Mouse (Mus musculus) adrenal gland, postnatal 25 days (tissue): Measurements from ENCODE around the gene Itih5. TPM values are rescaled to one million over a fixed set of nuclear protein-coding genes. Genes with fewer than 3 reads are reported as not detected.

Experiments used
- DNase-seq: peaks from one replicate; pipeline ENCODE4 v3.0.0; 2021; ENCODE audit warnings: mixed read lengths
- long read RNA-seq: library from polyadenylated mRNA; stranded (forward); transcript quantifications from one replicate; pipeline ENCODE4 v2.0.0, GENCODE M21; 2021
- total RNA-seq: library from RNA; stranded (reverse); gene quantifications from 2 replicates; pipeline ENCODE4 v1.2.3, GENCODE M21; 2021

Itih5 gene
- 17.5 and 20.5 TPM in 2 replicates for total RNA-seq
- long read RNA-seq, full-length matches to known transcripts = 35 of 50 reads
- long read RNA-seq, partial matches to known transcripts = 5 of 50 reads
- long read RNA-seq, other reads (novel, unspliced or antisense) = 10 of 50 reads

DNA sequence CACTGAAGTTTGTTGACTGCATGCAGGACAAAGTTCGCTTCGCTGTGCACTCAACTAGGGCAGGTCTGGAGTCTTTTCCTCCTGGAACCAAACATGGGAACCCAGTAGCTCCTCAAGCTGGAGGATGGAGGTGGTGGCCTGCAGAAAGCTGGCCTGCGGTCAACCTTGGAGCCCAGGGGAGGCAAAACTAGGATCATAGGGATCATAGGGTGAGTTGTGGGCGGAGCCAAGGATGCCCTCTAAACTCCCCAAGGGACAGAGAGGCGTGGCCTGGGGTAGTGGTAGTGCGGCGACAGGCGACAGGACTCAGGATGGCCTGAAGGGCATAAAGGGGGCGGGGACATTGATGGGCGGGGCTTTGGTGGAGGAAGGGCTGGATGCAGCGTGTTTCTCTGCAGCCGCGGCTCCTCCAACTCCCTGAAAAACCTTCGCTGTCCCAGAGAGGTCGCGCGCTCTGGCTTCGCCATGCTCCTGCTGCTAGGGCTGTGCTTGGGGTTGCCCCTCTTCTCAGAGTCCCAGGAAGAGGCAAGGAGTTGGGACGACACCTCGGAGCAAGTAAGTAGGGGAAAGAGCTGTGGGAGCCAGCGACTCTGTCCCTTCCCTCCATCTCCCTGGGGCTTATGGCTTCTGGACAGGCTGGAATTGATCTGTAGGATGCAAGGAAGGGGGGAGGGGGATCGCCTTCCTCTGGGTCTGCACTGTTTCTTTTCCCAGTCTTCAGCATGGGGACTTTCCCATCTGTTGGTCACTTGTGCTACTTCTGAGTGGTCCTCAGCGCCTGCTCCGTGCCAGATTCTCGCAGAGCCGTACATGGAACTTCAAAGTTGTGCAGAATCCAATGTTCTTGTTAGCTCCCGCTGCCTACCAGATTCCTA lies at the start of gene Itih5:
Gene Itih5, plus strand, starts transcription at position 371 of the 875 bp plus-strand sequence.
- DNase-seq = peak; percentile 58

DNA sequence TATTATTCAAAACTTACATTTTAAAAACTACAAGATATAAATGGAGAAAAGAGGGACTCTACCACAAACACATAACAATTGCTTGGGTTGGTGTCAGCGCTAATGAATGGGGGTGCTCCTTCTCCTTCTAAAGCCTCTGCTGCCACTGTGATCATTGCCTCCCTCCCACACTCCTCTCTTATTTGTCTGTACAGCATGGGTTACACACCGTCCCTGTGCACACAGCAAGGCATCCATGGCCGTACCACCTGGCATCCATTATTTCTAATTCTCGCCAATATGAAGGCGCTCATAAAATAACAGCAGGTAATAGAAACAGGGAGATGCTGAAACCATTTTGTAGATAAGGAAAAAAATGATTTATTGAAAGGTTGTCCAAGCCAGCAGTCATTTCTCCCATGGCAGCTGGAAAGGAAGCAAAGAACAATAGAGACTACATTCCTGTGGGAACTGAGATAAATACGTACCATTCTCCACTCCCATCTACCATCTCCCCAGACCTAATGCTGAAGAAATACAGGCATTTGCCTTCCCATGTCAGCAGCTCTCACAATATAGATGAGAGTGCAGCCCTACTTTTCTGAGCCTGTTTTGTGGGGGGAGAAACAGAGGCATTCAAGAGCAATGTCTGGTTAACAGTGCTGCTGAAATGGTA lies 44.7 kb upstream of the Itih5 start:
- DNase-seq = no peak

DNA sequence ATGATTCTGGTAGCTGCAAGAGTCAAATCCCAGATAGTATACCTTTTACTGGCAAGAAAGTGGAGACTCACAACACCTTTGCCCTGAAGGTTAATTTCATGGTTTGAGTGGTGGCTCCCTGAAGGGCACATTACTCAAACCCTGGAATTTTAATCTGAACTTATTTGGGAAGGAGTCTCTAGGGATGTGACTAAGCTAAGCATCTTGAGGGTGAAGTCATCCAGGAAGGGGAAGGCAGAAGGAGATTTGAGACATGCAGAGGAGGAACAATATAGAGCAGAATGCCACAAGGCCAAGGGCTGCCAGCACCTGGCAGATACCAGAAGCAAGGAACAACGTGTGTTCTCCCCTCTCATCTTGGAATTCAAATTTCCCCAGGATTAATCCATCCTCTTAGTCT lies 34.6 kb upstream of the Itih5 start:
- DNase-seq = no peak

DNA sequence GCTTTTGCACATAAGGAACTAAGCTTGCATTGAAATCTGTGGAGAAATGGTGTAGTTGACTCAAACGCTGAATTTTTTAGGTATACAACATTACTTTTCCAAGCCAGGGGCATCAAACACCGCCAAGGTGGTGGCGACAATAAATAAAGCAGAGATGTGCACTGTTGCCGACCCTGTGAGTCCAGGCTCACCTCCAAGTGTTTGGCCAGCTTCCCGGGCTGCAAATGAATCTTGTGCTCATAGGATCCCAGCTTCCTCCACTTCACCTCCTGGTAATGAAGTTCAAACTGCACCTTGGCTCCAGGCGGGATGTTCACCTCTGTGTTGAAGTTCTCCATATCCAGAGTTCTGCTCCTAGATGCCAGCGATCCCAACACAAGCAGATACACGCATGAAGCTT lies 34.1 kb upstream of the Itih5 start:
- no peak for DNase-seq

- DNase-seq = peak; percentile 15
These were observed 31.5 kb upstream of the Itih5 start for GRCm38 (mm10) chr2:10121826-10122225.

- no peak for DNase-seq
These were observed 27.2 kb upstream of the Itih5 start for GRCm38 (mm10) chr2:10126122-10126521.

DNA sequence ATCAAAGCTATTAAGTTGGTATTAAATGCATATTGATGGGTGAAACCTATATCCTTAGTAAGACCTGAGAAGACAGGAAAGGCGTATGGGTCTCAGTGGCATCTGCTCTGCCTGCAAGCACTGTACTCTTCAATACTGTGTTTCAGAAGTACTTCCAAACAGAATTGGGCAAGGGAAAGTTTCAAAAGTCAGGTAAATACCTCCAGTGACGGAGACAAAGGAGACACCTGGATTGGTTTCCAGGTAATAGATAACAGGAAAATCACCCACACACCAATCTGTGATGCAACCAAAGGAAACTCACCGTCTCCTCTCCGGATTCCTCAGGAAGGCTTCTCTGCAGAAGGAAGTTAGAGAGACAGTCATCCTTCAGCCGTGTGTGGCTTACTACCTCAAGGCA lies 25.9 kb upstream of the Itih5 start:
- no peak for DNase-seq

- no peak for DNase-seq
These were observed 24.8 kb upstream of the Itih5 start for GRCm38 (mm10) chr2:10128571-10128970.

- no peak for DNase-seq
These were observed 22.9 kb upstream of the Itih5 start for GRCm38 (mm10) chr2:10130341-10130990.

GRCm38 (mm10) chr2:10131296-10131695 lies 22.1 kb upstream of the Itih5 start, which contains the start of gene Itih2:
Gene Itih2, minus strand, starts transcription at chr2:10131396.
- no peak for DNase-seq

- DNase-seq = no peak
These were observed 21.2 kb upstream of the Itih5 start for GRCm38 (mm10) chr2:10132128-10132527.

DNA sequence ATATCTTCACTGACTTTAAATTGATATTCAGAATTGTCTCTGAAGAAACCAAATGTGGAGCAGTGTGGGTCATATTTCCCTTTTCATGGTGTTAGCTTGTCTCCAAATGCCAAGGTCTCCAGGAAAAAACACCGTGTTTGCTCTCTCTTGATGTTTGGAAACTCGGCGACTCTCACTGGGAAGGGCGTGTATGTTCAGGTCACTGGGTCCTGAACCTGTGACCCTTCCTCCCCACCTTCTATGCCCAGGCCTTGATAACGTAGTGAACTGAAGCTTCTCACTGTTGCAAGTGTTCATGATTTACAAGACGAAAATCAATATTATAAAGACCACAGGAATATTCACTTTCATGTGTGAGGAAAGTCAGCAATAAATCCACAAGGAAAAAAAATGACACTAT lies 19.4 kb upstream of the Itih5 start:
- DNase-seq = no peak

DNA sequence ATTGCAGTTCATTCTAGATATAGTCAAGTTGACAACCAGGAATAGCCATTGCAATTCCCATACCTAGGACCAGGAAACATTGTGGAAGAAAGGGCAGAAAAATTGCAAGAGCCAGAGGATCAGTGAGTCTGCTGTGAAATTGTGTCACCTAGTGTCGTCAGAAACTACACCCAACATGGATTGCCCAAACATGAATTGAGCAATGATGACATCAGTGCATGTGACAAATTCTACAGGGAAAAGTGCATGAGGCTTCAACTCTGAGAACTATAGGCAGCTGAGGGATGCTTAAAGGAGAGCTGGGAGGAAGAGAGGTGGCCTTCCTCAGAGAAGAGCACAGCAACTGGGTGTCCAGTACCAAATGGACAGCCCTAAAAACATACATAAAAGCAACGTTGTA lies 16.1 kb upstream of the Itih5 start:
- no peak for DNase-seq

- DNase-seq = no peak
These were observed 12.9 kb upstream of the Itih5 start for GRCm38 (mm10) chr2:10140456-10140855.

GRCm38 (mm10) chr2:10142472-10143454 lies 10.6 kb upstream of the Itih5 start:
- DNase-seq = peak; percentile 21

DNA sequence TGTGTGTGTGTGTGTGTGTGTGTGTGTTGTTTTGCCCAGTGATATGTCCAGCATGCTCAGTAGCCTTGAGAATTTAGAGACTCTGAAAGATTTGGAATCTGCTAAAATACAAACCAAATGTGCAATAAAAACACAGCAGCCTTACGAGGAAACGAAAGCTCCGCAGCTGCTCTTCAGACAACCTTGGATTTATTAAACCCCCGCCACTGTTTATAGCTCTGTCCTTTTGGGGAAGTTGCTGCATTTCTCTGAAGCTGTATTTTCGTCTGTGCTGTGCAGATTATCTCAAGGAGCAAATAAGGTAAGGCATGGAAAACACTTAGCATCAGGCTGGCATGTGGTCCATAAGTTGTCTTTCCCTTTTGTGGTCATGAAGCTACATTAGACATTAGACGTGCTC lies 7.9 kb upstream of the Itih5 start:
- no peak for DNase-seq

DNA sequence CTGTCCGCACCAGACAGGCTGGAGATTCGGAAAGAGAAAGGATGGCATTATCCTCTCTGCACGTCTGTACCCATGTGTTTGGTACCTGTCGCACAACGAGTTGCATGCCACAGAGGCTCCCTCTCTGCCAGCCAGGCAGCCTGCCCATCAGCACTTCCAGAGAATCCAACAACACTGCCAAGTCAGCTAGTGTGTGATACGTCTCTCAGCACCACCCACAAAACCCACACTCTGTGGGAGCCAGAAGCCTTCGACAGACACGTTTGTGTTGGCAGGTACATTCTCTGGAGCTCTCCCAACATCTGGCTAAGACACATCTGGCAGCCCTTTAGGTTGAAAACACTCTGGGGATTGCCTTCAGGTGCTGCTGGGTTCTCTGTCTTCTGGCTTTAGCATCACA lies 6.2 kb upstream of the Itih5 start:
- DNase-seq = peak; percentile 13

GRCm38 (mm10) chr2:10152590-10152989 lies 781 bp upstream of the Itih5 start:
- DNase-seq = no peak

- no peak for DNase-seq
These were observed 3.8 kb downstream of the Itih5 start for GRCm38 (mm10) chr2:10157184-10157583.

GRCm38 (mm10) chr2:10162011-10162410 lies 8.6 kb downstream of the Itih5 start:
- no peak for DNase-seq

DNA sequence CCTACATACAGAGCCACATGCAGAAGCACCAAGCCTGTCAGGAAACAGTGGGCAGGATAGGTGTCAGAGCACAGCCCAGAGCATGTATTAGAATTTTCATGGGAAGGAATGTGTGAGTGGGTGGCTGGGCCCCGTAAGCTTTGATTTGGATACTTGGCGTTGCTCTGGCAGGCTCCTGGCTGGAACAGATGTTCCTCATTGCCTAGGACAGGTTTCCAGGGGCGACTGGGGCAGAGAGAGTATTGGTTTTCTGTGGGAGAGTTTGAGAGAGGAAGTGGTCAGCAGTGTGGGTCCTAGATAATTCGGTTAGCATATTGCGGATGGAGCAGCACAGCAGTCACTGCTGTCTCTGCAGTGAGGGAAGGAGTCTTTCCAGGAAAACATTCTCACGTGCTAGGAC lies 13.3 kb downstream of the Itih5 start:
- DNase-seq = no peak

- DNase-seq = no peak
These were observed 13.9 kb downstream of the Itih5 start for GRCm38 (mm10) chr2:10167283-10167682.
